Mouse (Mus musculus) A20 (cell line): ENCODE measurements around the gene Efna5.

Source experiments
- DNase-seq: peaks from one replicate; pipeline ENCODE4 v3.0.0-alpha.2; 2011; ENCODE audit warnings: low read depth, low spot score

Efna5 gene

GRCm38 (mm10) chr17:62853741-62854140 lies 27.4 kb downstream of the Efna5 start:
- DNase-seq = no peak

DNA sequence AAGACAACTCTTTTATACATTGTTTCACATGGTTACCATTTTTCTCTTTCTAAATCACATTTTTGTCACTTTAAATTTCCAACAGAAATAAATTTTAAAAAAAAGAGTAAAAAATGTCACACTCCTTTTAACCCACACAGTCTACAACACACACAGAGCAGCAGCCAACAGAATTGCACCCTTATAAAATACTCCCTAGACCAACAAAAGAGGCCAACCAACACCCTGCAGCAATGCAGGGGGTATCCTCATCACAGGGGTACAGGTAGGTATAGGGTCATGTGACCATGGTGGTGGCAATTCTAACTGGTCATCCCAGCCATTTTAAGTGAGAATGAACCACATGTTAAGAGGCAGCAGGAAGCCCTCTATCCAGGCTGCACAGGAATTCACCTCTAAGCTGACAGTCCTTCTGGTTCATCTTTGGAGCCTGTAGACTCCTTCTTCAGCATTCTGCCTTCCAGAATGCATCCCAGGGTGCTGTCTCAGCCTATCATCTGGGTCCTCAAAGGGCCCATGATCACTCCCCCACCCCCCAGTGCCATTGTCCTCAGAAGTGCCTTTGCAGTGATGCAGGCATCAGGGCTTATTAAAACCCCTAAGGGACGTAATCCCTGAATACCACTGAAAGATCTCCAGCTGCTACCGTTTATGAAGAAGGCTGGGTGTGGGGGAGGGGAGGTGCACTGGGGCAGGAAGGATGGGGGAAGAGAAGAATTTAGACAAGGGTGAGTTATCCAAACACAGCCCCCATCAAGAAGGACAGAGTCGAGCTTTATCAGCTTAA lies 28.1 kb downstream of the Efna5 start:
- DNase-seq = no peak

DNA sequence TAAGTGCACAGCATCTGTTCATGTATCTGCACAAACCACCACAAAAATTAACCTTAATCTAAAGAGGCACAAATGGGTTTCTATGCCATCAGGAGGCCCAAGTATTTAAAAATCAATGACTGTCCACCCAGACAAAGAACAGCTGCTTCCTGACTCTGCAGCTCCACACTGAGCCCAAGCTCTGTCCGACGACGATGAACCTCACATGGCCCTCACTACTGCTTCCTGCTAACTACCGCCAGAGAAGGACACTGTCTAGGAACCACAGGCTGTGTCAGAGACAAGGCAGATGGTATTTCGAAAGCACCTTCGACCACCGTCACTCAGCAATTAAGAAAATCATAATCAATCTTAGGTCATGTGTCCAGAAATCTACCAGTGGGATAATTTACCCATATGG lies 29.8 kb downstream of the Efna5 start:
- DNase-seq = no peak

GRCm38 (mm10) chr17:62850603-62851002 lies 30.5 kb downstream of the Efna5 start:
- no peak for DNase-seq

DNA sequence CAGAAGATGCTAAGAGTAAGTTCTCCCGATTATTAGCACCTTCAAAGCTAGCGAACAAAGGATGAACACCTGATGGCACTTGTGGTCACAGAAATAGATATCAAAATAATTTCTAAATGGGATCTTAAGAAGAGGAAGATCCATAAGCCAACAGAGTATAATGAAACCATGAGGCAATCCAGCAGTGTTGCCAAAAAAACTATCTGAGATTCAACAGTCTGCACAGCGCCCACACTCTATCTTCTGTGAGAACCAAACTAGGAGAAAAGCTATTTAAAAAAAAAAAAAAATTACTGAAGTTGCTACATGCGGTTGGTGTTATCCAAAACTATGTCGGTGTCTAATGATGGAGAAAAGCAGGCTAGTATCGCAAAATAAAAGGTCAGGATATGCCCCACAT lies 31.4 kb downstream of the Efna5 start:
- DNase-seq = no peak

GRCm38 (mm10) chr17:62845656-62846055 lies 35.5 kb downstream of the Efna5 start:
- no peak for DNase-seq

- DNase-seq = peak; percentile 33
Observed at GRCm38 (mm10) chr17:62844329-62844728, 36.8 kb downstream of the Efna5 start.

- DNase-seq = no peak
Observed at GRCm38 (mm10) chr17:62837336-62837735, 43.8 kb downstream of the Efna5 start.

- no peak for DNase-seq
Observed at GRCm38 (mm10) chr17:62836598-62837106, 44.5 kb downstream of the Efna5 start.

GRCm38 (mm10) chr17:62832550-62833127 lies 48.5 kb downstream of the Efna5 start:
- DNase-seq = no peak

- no peak for DNase-seq
Observed at GRCm38 (mm10) chr17:62827549-62827948, 53.6 kb downstream of the Efna5 start.

DNA sequence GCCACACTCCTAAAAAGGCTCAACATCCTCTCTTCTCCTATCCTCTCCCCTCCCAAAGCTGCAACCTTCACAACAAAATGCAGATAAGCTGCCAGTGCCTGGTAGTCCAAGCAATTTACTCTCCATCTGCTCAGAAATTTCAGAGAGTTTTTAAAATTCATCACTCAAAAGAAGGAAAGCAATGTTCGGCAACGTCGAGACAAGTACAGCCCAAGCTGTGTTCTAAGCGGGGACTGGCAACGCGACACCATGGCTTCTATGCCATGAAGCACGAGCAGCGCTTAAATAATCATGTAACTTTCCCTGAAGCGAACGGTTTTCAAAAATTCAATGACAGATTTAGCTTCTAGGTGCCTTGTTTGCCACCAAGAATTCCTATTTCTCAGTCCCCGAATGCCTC lies 59.9 kb downstream of the Efna5 start:
- no peak for DNase-seq

DNA sequence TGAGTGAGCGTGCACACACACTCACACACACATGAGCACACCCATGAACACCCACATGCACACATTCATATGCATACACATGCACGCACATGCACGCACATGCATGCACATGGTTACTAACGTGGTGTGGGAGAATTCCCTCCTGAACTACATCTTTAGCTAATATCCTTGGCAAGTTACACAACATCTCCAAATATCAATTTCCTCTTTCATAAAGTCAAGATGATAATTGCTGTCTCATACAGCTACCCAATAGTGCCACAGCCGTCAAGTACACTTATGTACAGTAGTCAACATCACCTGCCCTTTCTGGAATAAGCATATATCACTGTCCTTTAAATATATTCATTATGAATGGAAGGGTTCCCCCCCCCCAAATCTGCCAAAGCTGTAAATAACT lies 61.2 kb downstream of the Efna5 start:
- no peak for DNase-seq

- no peak for DNase-seq
Observed at GRCm38 (mm10) chr17:62818821-62819220, 62.3 kb downstream of the Efna5 start.

GRCm38 (mm10) chr17:62818337-62818736 lies 62.8 kb downstream of the Efna5 start:
- no peak for DNase-seq

DNA sequence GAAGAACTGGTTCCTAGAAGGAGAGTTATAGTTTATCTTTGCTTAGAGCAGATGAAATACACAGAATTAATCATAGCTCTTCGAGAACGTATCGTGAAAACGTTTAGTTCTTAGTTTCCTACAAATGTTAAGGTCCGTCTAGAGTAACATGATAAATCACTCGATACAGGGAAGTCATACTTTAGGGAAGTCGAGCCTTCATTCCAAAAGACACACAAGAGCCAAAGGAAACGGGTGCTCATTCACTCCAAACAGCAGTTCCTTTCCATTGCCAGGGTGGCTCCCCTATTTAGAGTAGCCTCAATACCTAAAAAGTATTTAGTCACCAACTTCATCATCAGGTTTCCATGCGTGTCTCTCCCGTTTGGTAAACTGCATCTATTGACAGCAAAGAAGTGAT lies 64.2 kb downstream of the Efna5 start:
- no peak for DNase-seq

DNA sequence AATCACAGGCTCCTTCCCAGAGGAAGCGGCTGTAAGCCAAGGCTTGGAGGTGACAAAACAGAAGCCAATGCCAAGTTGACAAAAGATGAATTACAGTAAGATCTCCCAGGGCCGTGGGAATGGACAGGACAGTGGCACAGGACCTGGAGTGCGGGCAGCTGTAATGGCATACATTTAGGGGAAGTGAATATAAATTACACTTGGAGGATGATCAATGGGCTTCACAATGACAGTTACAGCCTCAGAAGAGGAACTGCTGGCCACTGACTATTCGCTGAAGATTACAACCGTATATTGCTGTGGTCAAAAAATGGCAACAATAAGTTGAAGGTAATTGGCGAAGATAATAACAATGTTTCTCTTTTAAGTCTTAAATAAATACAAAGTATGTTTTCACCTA lies 67.7 kb downstream of the Efna5 start:
- no peak for DNase-seq

DNA sequence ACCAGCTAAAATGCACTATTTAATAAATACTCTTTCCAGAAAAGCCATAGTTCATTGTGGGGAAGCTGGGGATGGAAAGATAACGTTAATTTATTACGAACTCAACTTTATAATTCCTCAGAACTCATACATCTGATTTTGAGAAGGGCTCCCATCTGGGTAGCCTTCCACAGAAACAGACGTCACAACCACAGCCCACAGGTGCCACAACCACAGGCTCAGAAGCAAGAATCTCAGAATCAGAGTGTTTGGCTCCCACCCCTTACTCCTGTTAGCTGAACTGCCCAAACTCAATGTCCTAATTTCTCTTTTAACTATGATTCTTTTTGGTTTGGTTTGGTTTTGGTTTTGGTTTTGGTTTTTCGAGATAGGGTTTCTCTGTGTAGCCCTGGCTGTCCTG lies 73.2 kb downstream of the Efna5 start:
- no peak for DNase-seq

DNA sequence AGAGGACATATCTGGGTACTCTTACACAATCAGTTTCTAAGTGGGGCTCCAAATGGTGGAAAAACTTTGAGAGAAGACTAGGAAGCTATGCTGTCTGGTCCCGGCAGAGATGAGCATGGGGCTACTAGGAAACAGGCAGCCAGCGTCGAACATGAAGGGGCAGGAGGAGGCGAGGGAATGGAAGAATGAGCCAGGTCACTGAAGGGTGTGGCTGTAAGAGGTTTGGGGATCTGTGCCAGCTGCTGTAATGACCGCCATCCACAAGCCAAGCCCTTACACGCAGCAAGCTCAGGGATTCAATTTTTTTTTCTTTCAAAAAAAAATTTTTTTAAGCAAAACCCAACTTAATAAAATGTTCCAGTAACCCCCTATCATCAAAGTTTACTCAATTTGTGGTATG lies 74.5 kb downstream of the Efna5 start:
- no peak for DNase-seq

DNA sequence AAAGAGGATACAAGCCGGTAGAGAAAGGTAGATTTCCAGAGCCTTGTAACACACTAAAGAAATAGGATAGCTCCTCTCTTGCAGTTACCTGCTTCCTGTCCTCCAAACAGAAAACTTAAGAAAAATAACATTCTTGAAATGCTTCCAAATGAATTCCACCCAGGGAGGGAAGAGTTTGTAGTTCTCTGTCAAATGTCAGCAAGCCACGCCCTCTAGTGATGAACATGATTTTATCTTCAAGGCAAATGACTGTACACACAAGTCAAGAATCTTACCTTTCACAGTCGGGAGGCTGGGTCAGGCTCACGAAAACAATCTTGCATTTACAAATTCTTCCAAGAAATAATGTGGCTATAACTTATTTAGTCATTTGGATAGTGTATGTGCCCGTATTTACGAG lies 78.4 kb downstream of the Efna5 start:
- DNase-seq = no peak

DNA sequence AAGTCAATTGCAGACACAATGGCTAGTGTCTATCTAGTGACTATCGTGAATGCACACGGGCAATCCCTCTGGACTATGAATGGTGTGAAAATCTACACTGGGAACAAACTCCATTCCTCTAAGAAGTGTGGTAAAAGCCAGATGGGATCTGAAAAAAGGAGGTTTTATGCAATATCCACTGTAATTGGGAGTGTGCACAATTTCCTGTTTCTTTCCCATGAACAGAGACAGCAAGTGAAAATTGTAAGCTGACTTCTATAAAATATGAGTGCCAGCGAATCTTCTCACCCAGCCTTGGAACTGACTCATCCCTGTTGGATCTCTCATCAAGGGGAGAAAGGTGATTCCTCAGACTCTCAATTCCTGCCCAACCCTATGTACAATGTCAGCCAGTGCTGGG lies 83.8 kb downstream of the Efna5 start:
- DNase-seq = no peak

DNA sequence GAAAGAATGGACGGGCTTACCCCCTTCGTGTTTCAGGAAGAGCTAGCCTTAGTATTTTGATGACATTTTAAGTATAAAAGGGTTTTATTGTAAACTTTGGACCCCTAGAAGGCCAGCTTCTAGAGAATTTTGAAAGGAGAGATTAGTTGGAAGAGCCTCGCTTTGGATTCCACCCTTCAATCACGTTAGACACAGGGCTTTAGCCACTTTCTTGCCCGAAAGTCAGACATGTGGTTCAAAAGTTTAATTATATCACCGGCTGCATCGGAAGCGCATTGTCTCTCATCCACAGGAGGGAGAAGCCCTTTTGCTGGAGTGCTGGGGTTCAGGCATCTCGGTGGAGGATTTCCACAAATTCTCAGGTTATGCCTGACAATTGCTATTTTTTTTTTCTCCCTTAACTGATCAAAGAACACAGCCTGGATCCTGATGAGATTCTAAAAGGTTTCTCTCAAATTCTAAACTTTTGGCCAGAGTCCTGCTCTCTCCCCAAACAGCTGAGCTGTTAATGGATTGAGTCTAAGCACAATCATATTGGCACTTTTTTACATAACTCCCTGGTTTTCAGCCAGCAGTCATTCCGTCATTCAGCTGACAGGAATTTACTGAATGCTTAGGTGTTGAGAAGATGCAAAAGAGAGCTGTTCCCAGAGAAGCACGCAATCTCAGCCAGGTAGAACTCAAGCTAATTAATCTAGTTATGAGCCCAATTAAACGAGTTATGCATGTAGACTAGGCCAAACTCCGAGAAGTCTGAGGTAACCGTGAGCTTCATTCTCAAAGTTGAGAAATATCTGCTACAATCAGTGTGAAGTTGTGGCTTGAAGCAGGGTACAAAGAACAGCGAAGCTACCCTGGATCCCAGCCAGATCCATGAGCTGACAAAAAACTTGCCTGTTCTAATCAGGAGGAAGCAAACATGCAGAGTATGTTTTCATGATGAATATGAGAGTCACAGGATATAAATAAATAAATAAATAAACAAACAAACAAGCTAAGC lies 91.5 kb downstream of the Efna5 start:
- DNase-seq = no peak
